Mouse (Mus musculus): ENCODE results near the gene Atg4b. TPM values are rescaled to one million over a fixed set of nuclear protein-coding genes. Genes with fewer than 3 reads are reported as not detected.

The Atg4b gene
- total RNA-seq, 2 experiments from 2014 or later, result 46.6 to 55.0 TPM

Other genes starting within 250 kb of the Atg4b start
- gene Farp2, start 239.4 kb upstream of the Atg4b start, total RNA-seq (2021), result 10 to 100 TPM; 16.5 to 18.6 TPM
- gene Stk25, start 92.8 kb upstream of the Atg4b start, total RNA-seq (2021), result 100 to 1,000 TPM; 135 to 138 TPM
- gene Bok, start 65.8 kb upstream of the Atg4b start, total RNA-seq (2021), result 10 to 100 TPM; 10.2 to 10.4 TPM
- gene Thap4, start 3.4 kb downstream of the Atg4b start, total RNA-seq (2021), result 10 to 100 TPM; 65.3 to 74.0 TPM
- gene Dtymk, start 50.4 kb downstream of the Atg4b start, total RNA-seq (2021), result 10 to 100 TPM; 43.8 to 46.8 TPM
- gene Ing5, start 52.5 kb downstream of the Atg4b start, total RNA-seq (2021), result 10 to 100 TPM in 1 of 2 experiments, 1 to 10 TPM in 1; 9.8 to 10.4 TPM
- gene D2hgdh, start 73.4 kb downstream of the Atg4b start, total RNA-seq (2021), result 10 to 100 TPM; 27.6 to 31.3 TPM
- under 1 TPM; 0.62 to 0.87 TPM for gene Gal3st2, start 109.8 kb downstream of the Atg4b start, total RNA-seq (2021)
- gene Gal3st2b, start 166.8 kb downstream of the Atg4b start, total RNA-seq (2021), result under 1 TPM; 0.48 to 0.87 TPM
- gene Gal3st2c, start 239.0 kb downstream of the Atg4b start, total RNA-seq (2021), result under 1 TPM; 0.55 to 0.77 TPM

Data from heart, postnatal 10 days (tissue).